Mouse (Mus musculus) lung, postnatal 25 days (tissue): ENCODE results near the gene Nrp1.

Experiments used
- DNase-seq: peaks from one replicate; pipeline ENCODE4 v3.0.0; 2022; ENCODE audit warnings: low spot score

Gene Nrp1

GRCm38 (mm10) chr8:128358406-128358755 is at the start of gene Nrp1:
TSS of gene Nrp1 (plus strand) at chr8:128358604.
- peak; percentile 42 for DNase-seq

- DNase-seq: no peak
Observed at GRCm38 (mm10) chr8:128320797-128321196, 37.6 kb upstream of the Nrp1 start.

- no peak for DNase-seq
Observed at GRCm38 (mm10) chr8:128327281-128327680, 31.1 kb upstream of the Nrp1 start.

GRCm38 (mm10) chr8:128327922-128328321 is 30.5 kb upstream of the Nrp1 start:
- peak; percentile 9 for DNase-seq

- DNase-seq: no peak
Observed at GRCm38 (mm10) chr8:128329502-128329901, 28.9 kb upstream of the Nrp1 start.

GRCm38 (mm10) chr8:128335976-128336375 is 22.4 kb upstream of the Nrp1 start:
- DNase-seq: no peak

GRCm38 (mm10) chr8:128338951-128339350 is 19.5 kb upstream of the Nrp1 start:
- DNase-seq: no peak

GRCm38 (mm10) chr8:128339521-128339920 is 18.9 kb upstream of the Nrp1 start:
- DNase-seq: no peak

- DNase-seq: no peak
Observed at GRCm38 (mm10) chr8:128350405-128350804, 8.0 kb upstream of the Nrp1 start.

- no peak for DNase-seq
Observed at GRCm38 (mm10) chr8:128351211-128351610, 7.2 kb upstream of the Nrp1 start.

- DNase-seq: no peak
Observed at GRCm38 (mm10) chr8:128352821-128353220, 5.6 kb upstream of the Nrp1 start.

- no peak for DNase-seq
Observed at GRCm38 (mm10) chr8:128353999-128354398, 4.4 kb upstream of the Nrp1 start.

GRCm38 (mm10) chr8:128355091-128355490 is 3.3 kb upstream of the Nrp1 start:
- no peak for DNase-seq

- no peak for DNase-seq
Observed at GRCm38 (mm10) chr8:128356170-128356569, 2.2 kb upstream of the Nrp1 start.

GRCm38 (mm10) chr8:128356796-128357539 is 1.4 kb upstream of the Nrp1 start:
- peak; percentile 88 for DNase-seq

GRCm38 (mm10) chr8:128357540-128358405 is 631 bp upstream of the Nrp1 start:
- peak; percentile 70 for DNase-seq

GRCm38 (mm10) chr8:128358756-128359520 is 534 bp downstream of the Nrp1 start:
- DNase-seq: peak; percentile 85

GRCm38 (mm10) chr8:128359521-128360318 is 1.3 kb downstream of the Nrp1 start:
- DNase-seq: no peak

- DNase-seq: no peak
Observed at GRCm38 (mm10) chr8:128361343-128361870, 3.0 kb downstream of the Nrp1 start.

GRCm38 (mm10) chr8:128362940-128363595 is 4.7 kb downstream of the Nrp1 start:
- peak; percentile 89 for DNase-seq

GRCm38 (mm10) chr8:128370496-128370895 is 12.1 kb downstream of the Nrp1 start:
- DNase-seq: no peak
